Mouse (Mus musculus) left cerebral cortex, postnatal 36 days (tissue): ENCODE measurements around the gene Slc7a15. TPM values are rescaled to one million over a fixed set of nuclear protein-coding genes. Genes with fewer than 3 reads are reported as not detected.

Source experiments
- DNase-seq, 2 experiments: peaks; one replicate each; pipeline ENCODE4 v3.0.0; 2021 to 2022; ENCODE audit warnings: low spot score in 2 of 2, mixed read lengths in 1 of 2
- intact Hi-C: fragments of 180-260 bp; cut with DNase I; formaldehyde crosslinking; loops from one replicate; pipeline ENCODE4 v1.15.1; 2025
- total RNA-seq, 2 experiments: library from RNA; stranded (reverse); gene quantifications; 2 replicates each; pipeline ENCODE4 v1.2.3; 2021

Gene Slc7a15
- total RNA-seq, 2 experiments from 2014 or later: not detected

DNA sequence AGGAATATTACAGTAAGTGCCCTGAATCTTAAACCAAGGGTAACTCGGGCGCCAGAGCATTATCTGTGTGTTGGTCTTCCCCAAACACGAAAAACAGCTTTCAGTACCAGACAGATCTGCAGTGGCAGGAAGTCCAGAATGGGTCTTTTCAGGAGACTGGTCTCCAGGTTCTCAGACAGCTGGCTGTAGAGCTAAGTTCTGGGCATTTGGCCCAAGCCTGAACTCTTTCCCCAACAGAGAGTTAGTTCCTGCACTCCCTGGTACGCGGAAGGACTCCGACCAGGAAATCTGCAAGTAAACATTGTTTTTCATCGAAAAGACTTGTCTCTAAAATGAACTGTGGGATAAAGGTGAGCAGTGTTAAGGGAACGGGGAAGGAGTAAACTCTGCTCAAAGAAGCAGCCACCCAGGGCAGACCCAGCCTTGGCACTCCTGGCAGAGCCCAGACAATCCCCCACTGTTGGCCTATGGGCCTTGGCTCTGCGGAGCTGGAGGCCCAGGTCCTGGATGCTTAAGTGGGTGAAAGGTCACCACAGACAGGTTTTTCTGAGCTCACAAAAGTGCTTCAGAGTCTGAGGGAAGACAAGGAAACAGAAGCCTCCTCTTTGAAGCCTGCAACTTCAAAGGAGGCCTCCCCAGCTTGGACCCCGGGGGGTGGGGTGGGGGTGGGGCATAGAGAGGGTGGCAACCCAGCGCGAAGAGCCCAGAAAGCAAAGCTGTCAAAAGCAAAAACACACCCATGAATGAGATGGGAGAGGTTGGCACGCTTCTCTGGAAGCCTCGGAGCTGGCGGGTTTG, 102.8 kb downstream of the Slc7a15 start:
- intact Hi-C loops: loop anchor here (2.0 to 5.0 kb wide), 3 partner anchors 43 to 149 kb away; no protein-coding TSS in a partner anchor
- DNase-seq: peak; percentile 39 to 43

DNA sequence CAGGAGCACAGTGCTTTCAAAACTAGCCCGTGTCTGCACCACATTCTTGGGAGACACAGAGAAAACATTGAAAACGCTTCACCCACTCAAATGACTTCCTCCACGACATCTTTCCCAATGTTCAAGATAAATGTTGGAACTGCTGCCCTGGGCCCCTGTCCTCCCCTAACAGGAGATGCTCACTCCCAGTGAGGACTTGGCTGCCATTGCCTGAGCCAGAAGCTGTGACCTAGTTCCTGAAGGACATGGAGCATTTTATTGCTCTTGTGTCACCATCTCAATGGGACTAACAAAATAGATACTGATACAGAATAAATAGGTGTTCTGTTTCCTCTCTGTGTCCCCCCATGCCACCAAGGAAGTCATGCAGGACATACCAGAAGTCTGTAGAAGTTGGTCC, 104.2 kb downstream of the Slc7a15 start:
- no peak for DNase-seq
- intact Hi-C loops: loop anchor here (5.0 kb wide), 2 partner anchors 62 to 147 kb away; no protein-coding TSS in a partner anchor

DNA sequence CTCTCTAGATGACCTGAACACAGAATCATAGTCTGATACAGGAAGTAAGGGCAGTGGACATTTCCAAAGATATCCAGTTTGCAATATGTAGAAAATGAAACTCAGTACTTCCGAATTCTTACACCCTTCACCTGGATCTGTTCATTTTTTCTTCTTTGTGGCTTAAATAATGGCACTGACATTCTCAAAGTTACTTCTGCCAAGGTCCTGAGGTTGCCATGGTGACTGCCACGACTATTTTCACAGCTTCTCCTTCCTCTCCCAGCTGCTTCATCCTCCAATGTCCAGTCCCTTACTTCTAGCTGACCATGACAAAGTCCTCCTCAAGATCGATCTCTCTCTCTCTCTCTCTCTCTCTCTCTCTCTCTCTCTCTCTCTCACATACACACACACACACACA, 105.5 kb downstream of the Slc7a15 start:
- DNase-seq: no peak
- intact Hi-C loops: no loop called here

DNA sequence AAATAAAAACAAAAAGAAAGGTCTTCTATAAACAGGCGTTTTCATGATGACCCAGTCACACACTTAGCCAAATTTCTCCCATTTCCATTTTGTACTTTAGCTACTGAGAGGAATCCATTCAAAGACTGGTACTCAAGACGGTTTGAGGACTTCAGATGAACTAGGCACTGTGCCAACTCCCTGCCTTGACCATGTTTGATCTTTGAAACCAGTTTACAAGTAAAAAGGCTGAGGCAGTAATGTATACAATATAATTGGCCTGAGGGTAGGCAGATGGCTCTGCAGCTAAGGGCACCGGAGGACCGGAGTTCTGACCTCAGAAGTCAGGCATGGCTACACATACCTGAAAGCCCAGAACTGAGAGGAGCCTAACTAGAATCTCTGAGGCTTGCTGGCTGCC, 109.8 kb downstream of the Slc7a15 start:
- DNase-seq: no peak
- intact Hi-C loops: no loop called here

DNA sequence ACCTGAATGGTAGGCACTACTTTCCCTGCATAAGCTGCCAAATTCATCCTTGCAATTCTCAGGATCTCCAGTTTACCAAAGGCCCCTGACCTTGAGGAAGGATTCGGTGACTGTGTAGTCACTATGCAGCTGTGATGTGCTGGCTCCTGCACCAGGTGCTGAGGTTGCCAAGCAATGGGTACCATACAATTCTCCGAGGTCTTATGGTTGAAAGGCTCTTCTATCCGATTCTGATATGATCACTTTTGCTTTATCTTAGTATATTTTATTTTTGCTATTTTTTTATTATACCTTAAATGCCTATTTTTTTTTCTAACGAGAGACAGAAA, 110.2 kb downstream of the Slc7a15 start:
- intact Hi-C loops: no loop called here
- DNase-seq: no peak

DNA sequence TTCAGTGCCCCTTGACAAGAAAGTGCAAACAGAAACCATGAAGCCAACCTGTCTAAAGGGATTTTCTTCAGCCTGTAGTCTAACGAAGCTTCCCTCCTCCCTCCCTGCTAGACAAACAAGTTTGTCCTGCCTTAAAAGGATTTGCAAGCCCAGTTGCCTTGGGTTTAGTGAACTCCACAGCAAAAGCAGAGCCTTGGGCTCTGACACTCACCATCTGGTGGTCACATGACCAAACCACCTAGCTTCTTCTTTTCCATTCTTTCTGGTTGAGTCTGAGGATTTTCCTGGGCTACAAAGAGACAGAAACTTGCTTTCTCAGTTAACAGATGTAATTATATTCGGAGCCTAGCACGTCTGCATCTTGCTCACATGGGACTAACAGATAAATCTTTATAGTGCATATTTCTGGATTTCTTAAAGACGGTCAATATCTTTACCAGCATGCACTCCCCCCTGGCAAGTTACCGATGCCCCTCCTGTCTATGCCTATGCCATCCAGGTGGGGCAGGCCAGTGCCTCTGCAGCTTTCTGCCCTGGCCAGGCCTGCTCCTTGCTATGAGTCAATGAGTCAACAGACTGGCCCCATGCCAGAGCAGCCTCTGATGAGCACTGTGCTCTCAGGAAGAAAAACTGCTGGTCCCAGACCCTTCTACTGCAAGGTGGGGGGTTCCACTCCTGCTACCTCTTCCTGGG, 110.8 kb downstream of the Slc7a15 start:
- intact Hi-C loops: no loop called here
- DNase-seq: no peak

DNA sequence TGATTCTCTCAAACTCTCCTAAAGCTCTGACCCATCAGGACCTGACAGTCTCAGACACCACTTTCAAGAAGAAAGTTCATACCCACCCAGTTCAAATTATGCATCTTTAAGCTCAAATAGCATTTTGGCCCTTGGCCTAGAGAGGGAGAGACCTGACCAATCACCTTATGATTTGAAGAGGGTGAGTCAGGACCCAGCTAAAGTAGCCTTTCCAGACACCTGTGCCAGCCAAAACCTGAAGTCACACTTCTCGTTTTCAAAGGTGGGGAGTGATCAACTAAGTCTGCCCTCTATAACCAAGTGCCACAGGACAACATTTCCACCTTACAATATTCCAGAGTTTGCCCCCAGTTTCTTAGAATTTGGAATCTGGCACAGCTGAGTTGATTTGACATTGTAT, 111.6 kb downstream of the Slc7a15 start:
- intact Hi-C loops: no loop called here
- no peak for DNase-seq

DNA sequence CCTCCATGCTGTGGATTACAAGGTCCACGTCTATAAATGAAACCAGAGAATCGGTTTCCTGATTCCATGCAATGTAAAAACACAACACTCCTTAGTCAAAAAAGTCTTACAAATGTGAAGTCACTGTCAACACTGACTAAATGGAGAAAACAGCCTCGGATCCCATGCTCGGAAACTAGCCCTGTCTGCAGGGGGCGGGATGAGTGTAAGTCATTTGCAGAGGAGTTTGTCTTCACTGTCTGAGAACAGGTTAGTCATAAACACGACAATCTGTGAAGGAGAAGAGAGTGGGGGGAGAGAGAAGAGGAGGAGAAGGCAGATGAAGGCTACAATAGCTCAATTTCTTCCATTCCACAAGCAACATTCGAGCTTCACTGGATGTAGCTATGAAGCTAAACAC, 113.6 kb downstream of the Slc7a15 start:
- intact Hi-C loops: no loop called here
- DNase-seq: no peak

DNA sequence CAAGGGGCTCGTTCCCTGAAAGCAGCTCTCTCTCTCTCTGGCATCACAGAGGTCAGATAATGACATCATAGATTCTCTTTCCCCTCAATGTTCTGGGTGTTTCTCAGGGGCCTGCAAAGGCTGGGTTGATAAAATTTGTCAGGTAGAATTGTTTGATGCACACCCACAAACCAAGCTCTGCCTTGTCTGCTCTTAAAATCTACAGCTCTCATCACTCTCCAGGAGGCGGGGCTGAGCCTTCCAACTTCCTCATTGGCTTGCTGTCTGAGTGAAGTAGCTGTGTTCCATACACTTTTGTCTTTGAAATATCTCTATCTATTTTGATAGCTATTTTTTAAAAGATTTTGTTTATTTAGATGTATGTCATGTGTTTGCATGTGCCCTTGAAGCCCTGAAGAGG, 116.7 kb downstream of the Slc7a15 start:
- intact Hi-C loops: no loop called here
- DNase-seq: no peak

Other genes starting within 250 kb of the Slc7a15 start
- gene Rhob, start 99.1 kb downstream of the Slc7a15 start, total RNA-seq: 100 to 1,000 TPM; 300 to 353 TPM
- gene Pum2, start 75.1 kb upstream of the Slc7a15 start, total RNA-seq: 100 to 1,000 TPM; 191 to 198 TPM
- 1 to 10 TPM; 1.4 to 1.6 TPM for gene Sdc1, start 172.3 kb upstream of the Slc7a15 start, total RNA-seq